Mouse (Mus musculus): Measurements from ENCODE around the gene Ace3.

DNA sequence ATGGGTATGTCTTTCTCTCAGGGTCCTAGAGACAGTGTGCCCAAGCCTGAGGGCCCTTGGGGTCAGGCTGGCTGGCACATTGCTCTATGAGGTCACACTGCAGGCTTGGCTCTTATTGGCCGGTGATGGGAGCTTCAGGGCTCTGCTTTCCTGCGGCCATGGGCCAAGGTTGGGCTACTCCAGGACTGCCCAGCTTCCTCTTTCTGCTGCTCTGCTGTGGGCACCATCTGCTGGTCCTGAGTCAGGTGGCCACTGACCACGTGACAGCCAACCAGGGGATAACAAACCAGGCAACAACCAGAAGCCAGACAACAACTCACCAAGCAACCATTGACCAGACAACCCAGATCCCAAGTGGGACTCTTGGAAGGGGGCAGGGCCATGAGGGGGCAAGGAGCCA, 19.4 kb upstream of the Ace3 start:
- TF ChIP-seq CTCF (IDR thresholded peaks at IDR 0.05; ENCODE audit: low read depth, low read length) (no peak), EP300 (IDR thresholded peaks at IDR 0.05; ENCODE audit: insufficient read depth, low read depth, low read length) (no peak)

All from ES-Bruce4 (cell line).